Mouse (Mus musculus) liver, embryonic 15.5 days (tissue): ENCODE results near the gene Gipc2. TPM values are rescaled to one million over a fixed set of nuclear protein-coding genes. Genes with fewer than 3 reads are reported as not detected.

Source experiments
- ATAC-seq: fragments of 200-750 bp; cut with Nextera tagmentation; 2 replicates; pipeline ENCODE4 v1.8.0; 2017; ENCODE audit warnings: moderate number of reproducible peaks, mild to moderate bottlenecking, moderate library complexity; ENCODE audit not compliant: insufficient read depth
- H3K27ac ChIP-seq: fragments of 300-500 bp; sonication (generic); replicated peaks from 2 replicates; pipeline ENCODE4 v1.5.1; 2015; ENCODE audit warnings: mild to moderate bottlenecking, inconsistent platforms
- H3K27me3 ChIP-seq: fragments of 300-500 bp; sonication (generic); 2 replicates; pipeline ENCODE4 v1.6.1; 2015; ENCODE audit warnings: mild to moderate bottlenecking, inconsistent platforms
- H3K36me3 ChIP-seq: fragments of 300-500 bp; sonication (generic); replicated peaks from 2 replicates; pipeline ENCODE4 v1.6.1; 2015; ENCODE audit warnings: moderate library complexity, mild to moderate bottlenecking, inconsistent platforms
- H3K4me1 ChIP-seq: fragments of 300-500 bp; sonication (generic); replicated peaks from 2 replicates; pipeline ENCODE4 v1.6.1; 2015; ENCODE audit warnings: inconsistent platforms
- H3K4me2 ChIP-seq: fragments of 300-500 bp; sonication (generic); 2 replicates; pipeline ENCODE4 v1.6.1; 2015; ENCODE audit warnings: moderate library complexity, mild to moderate bottlenecking, inconsistent platforms
- H3K4me3 ChIP-seq: fragments of 300-500 bp; sonication (generic); replicated peaks from 2 replicates; pipeline ENCODE4 v1.5.1; 2015; ENCODE audit warnings: mild to moderate bottlenecking, inconsistent platforms
- H3K9ac ChIP-seq: fragments of 300-500 bp; sonication (generic); 2 replicates; pipeline ENCODE4 v1.6.1; 2015; ENCODE audit warnings: moderate library complexity, mild to moderate bottlenecking, inconsistent platforms
- H3K9me3 ChIP-seq: fragments of 300-500 bp; sonication (generic); replicated peaks from 2 replicates; pipeline ENCODE4 v1.6.1; 2016; ENCODE audit warnings: inconsistent platforms
- WGBS: fragments of 180-500 bp; shearing (Covaris S2); methylation state at CpG from one replicate; pipeline ENCODE4 v1.1.7; 2015; ENCODE audit warnings: mixed read lengths; ENCODE audit not compliant: insufficient replicate concordance; 5-methylcytosine and 5-hydroxymethylcytosine counted together
- polyA plus RNA-seq: library from polyadenylated mRNA; unstranded; fragments of >200 nt; fragmentation: Nextera tagmentation; extraction: Ambion mirVana; gene quantifications from 2 replicates; pipeline ENCODE4 v1.2.1, GENCODE M21; 2015

Gene Gipc2
- 19.3 and 20.0 TPM in 2 replicates for polyA plus RNA-seq

DNA sequence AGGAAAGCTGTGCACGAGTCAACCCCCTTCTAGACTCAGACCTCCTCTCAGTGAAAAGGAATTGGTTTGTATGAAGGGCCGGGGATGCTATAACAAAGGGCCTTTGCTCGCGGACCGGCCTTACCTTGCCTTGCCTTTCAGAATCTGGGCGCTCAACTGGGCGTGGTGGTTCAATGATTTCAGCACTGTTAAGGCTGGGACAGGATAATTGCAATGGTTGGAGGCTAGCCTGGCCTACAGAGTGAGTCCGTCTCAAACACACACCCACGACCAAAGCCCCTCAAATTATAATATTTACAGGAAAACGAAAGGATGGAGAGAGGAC is at the start of gene Gipc2:
Gene Gipc2 (minus strand): TSS at position 132 of the 325 bp plus-strand sequence.
- ATAC-seq, result peak; percentile 10; the same call in 1 of the 2 replicates
- H3K27me3 ChIP-seq, result peaks cover 67% of the 10 kb centered on the region

DNA sequence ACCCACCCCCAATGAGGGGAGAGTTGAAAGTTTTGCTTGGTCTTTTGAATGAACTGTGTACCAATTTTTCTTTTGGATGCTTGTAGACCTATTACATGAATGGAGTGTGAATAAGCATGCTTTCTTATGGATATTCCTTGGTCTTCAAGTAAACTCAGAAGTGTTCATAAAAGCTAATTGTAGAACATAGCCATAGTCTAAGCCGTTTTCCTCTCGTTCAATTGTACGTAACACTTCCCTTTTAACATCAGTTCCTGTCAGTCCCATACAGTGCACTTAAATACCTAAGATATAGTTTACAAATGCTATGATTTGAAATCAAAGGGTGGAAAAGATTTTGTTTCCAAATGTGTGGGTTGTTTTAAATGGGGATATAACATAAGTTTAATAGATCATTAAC is 47.4 kb upstream of the Gipc2 start:
- 30% methylated on average over 3 of the region's 3 CpGs for WGBS
- Histone ChIP-seq H3K4me3 (no peak overlapping the region), H3K27me3 (no peaks in the 10 kb centered on the region), H3K36me3 (peaks cover 44% of the 10 kb centered on the region), H3K27ac (no peak overlapping the region), H3K9me3 (no peaks in the 10 kb centered on the region), H3K9ac (no peak overlapping the region), H3K4me2 (peak overlapping the region; percentile 81), H3K4me1 (peaks cover 27% of the 10 kb centered on the region)
- no peak for ATAC-seq

More for the DNA sequence above, at the start of gene Gipc2:
- Histone ChIP-seq H3K4me1 (peaks cover 25% of the 10 kb centered on the region), H3K4me2 (peak within 1 kb of the TSS; percentile 59), H3K27ac (peak within 1 kb of the TSS; percentile 51), H3K4me3 (peak within 1 kb of the TSS; percentile 57), H3K36me3 (no peaks in the 10 kb centered on the region), H3K9me3 (no peaks in the 10 kb centered on the region), H3K9ac (peak within 1 kb of the TSS; percentile 37)
- 8% methylated on average over 10 of the region's 10 CpGs for WGBS

DNA sequence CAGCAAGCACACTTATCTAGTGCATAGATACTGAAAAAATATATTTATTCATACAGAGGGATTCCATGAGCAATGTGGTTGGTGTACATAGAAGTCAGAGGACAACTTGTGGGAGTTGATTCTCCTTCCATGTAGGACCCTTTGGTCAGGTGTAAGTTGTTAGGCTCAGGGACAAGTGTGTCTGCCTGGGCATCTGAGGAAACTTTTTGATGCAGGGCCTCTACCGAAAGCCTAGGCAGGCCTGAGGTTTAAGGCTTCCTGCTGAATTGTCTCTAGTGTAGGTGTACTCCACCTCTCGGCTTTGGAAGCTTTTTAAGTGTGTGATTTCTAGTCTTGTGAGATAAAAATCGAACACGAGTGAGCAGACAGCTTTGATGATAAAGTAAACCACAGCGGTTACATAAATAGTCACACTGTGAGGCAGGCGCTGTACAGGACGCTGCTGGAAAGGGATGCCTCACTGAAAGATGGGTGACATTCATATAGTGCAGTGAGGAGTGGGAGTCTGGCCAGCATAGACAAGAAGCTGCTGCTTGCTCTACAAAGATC is 45.8 kb upstream of the Gipc2 start:
- Histone ChIP-seq H3K4me1 (peaks cover 38% of the 10 kb centered on the region), H3K27me3 (no peaks in the 10 kb centered on the region), H3K27ac (peak overlapping the region; percentile 97), H3K4me2 (peak overlapping the region; percentile 81), H3K9me3 (no peaks in the 10 kb centered on the region), H3K36me3 (peaks cover 37% of the 10 kb centered on the region), H3K4me3 (peak overlapping the region; percentile 97), H3K9ac (peak overlapping the region; percentile 98)
- no peak for ATAC-seq
- WGBS, result under 1% methylated on average over 7 of the region's 7 CpGs

DNA sequence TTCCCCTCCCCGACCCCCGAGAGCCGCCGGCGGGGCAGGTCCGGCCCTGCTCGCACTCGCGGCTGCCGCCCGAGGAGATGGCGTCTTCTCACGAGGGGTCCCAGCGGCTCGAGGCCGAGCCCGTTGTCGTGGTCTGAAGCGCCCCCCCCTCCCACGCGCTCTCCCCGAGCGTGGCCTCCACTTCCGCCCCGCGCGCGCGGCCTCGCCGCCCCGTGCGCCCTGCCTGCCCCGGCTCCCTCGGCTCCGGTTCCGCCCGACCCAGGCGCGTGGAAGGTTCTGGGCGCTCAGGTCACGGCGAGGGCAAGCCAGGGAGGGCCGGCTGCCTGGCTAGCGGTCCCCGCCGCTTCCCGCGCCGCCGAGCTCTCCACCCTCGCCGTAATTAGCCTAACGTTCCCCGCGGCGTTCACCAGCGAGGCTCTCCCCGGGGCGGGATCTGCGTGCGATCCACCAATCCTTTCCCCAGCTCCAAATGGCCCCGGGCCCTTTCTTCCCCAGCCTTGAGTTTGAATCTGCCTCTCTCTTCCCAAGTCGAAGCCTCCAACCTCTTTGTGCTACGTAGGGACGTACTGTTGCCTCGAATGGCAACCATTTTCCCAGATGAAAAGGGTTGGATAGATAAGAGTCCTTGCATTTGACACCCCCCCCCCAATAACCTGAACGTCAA is 44.8 kb upstream of the Gipc2 start:
- H3K27me3 ChIP-seq, result no peaks in the 10 kb centered on the region
- peak overlapping the region; percentile 97 for H3K27ac ChIP-seq
- H3K4me3 ChIP-seq, result peak overlapping the region; percentile 97
- H3K36me3 ChIP-seq, result peaks cover 29% of the 10 kb centered on the region
- H3K4me2 ChIP-seq, result peak overlapping the region; percentile 81
- H3K9ac ChIP-seq, result peak overlapping the region; percentile 98
- H3K4me1 ChIP-seq, result peaks cover 38% of the 10 kb centered on the region
- peak; percentile 49 for ATAC-seq
- H3K9me3 ChIP-seq, result no peaks in the 10 kb centered on the region
- WGBS, result under 1% methylated on average over 67 of the region's 68 CpGs

DNA sequence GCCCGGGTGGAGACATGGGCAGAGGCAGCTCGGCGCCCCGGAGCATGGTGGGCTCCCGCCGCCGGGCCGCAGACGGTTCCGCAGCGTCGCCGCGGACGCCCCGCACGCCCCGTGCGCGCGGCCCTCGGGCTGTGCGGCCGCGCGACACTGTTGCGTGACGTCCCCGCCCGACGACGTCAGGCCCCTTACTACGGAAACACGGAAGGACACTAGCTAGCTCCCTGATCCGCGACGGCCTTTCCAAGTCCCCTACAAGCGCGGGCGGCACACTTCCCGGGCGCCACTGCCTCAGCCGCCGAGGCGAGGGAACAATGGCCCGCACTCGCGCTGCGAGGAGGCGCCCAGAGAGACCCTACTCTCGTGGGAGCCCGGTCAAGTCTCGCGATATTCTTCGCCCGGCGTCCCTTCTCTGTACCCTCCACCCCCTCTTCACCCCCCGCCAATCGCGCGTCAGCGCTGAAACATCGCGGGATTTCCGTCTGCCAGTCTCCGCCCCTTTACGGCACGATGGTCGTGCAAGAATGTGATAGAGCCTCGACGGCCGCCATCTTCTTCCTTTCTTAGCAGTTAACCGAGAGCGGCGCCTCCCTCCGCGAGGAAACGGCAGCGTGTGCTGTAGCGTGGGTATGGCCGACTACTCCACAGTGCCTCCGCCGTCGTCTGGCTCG is 44.1 kb upstream of the Gipc2 start, which contains the start of the genes Dnajb4 and Fubp1:
Gene Dnajb4 (minus strand): TSS at position 336 of the 668 bp plus-strand sequence.
Gene Fubp1 (plus strand): TSS at position 456 of the 668 bp plus-strand sequence.
- Histone ChIP-seq H3K4me1 (peaks cover 38% of the 10 kb centered on the region), H3K27me3 (no peaks in the 10 kb centered on the region), H3K9ac (peak within 1 kb of the TSS; percentile 98), H3K4me2 (peak within 1 kb of the TSS; percentile 81), H3K9me3 (no peaks in the 10 kb centered on the region), H3K4me3 (peak within 1 kb of the TSS; percentile 97), H3K27ac (peak within 1 kb of the TSS; percentile 97), H3K36me3 (peaks cover 23% of the 10 kb centered on the region; the same call in 1 of the 2 replicates)
- peak; percentile 93 for ATAC-seq
- WGBS, result under 1% methylated on average over 85 of the region's 85 CpGs

DNA sequence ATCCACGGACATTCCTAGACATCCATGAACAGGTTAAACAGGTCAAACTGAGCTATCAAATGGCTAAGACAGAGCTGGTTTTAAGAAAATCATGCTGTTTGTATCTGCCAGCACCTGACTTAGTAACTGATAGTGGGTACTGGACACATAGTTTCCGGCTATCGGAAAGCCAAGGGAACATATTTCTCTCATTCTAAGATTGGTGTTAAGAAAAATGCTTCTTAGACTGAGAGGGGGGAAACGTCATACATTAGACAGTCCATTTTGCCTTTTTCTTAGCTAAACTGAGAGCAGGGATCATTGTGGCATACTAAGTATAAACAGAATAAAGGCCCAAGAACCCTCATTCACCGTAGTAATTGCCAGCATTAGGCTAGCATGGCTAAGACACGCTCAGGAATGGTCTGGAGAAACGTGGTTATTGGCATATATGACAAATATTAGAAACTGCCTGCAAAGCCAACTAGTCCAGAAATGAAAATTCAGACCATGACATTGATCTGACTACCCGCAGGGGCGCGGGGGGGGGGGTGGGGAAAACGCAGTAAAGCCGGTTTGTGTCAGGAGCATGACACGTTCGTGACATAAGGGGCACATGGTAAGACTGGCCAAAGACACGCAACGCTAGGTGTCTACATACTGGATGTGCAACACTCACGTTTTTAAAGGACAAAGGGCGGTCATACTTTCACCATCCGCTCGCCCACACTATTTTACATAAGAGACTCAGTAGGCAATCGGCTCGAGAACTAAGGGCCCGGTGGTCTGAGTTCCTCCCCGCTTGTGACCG is 43.3 kb upstream of the Gipc2 start:
- Histone ChIP-seq H3K4me2 (peak overlapping the region; percentile 78), H3K9ac (peak overlapping the region; percentile 98), H3K4me1 (peaks cover 38% of the 10 kb centered on the region), H3K27me3 (no peaks in the 10 kb centered on the region), H3K36me3 (peaks cover 18% of the 10 kb centered on the region; the same call in 1 of the 2 replicates), H3K27ac (peak overlapping the region; percentile 97), H3K9me3 (no peaks in the 10 kb centered on the region), H3K4me3 (peak overlapping the region; percentile 97)
- 3% methylated on average over 25 of the region's 25 CpGs for WGBS
- peak; percentile 12 for ATAC-seq

DNA sequence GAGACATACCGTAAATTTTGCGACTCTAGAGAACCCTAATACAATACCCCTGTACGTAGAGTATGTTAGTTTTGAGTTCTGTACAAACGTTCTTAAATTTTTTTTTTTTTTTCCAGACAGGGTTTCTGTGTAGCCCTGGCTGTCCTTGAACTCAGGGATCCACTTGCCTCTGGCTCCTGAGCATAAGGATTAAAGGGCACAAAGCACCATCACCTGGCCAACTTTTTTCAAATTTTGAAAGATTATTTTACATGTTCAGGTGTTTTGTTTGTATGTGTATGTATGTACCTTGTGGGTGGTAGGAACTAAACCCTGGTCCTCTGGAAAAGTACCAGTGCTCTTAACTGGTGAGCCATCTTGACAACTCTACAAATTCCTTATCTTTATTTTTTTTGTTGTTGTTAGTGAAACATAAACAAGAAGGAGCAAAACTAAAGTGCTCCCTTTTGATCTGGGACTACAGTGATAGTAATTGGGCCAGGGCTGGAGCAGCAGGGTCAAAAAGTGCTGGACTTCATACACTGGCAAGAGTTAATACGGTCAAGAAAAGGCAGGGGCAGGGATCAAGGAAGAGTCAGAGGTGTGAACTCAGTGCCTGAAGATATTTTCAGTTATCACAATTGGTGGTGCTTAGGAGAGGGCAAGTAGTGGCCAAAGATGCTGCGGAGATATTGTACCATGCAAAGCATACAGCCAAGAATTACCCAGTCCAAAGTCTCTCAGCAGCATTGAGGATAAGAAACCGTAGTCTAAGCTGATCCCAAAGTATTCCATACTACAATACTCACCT is 42.3 kb upstream of the Gipc2 start:
- H3K9me3 ChIP-seq, result no peaks in the 10 kb centered on the region
- 82% methylated on average over 7 of the region's 7 CpGs for WGBS
- H3K27me3 ChIP-seq, result no peaks in the 10 kb centered on the region
- 0 out of 2 replicates have a peak overlapping the region, but pooled peaks have one; percentile 7 for H3K4me3 ChIP-seq
- no peak overlapping the region for H3K9ac ChIP-seq
- H3K27ac ChIP-seq, result no peak overlapping the region
- ATAC-seq, result no peak
- H3K4me2 ChIP-seq, result peak overlapping the region; percentile 78
- peaks cover 46% of the 10 kb centered on the region for H3K4me1 ChIP-seq
- peaks cover 18% of the 10 kb centered on the region; the same call in 1 of the 2 replicates for H3K36me3 ChIP-seq

DNA sequence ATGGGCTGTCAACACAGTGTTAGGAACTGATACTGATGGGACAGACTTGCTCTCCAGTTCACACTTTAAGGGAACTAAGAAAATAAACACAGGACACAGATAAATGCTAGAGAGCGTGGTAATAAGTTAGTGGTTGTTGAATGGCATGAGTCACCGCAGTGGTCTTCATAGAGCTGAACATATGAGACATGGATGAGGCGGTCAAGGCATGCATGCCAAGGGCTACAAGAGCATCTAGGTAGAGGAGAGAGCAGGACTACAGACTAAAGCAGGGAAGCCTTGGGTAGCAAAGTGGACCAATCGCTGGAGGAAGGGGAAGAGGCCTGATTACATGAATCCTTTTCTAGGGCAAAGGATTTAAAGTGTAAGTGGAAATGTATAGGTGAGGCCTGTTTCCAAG is 41.1 kb upstream of the Gipc2 start:
- Histone ChIP-seq H3K27ac (no peak overlapping the region), H3K9ac (no peak overlapping the region), H3K9me3 (no peaks in the 10 kb centered on the region), H3K36me3 (0 out of 2 replicates have a peak, but pooled peaks cover 11% of the 10 kb centered on the region), H3K4me3 (no peak overlapping the region), H3K4me2 (no peak overlapping the region), H3K4me1 (peaks cover 35% of the 10 kb centered on the region), H3K27me3 (no peaks in the 10 kb centered on the region)
- no peak for ATAC-seq
- WGBS, result 87% methylated on average over 4 of the region's 4 CpGs

DNA sequence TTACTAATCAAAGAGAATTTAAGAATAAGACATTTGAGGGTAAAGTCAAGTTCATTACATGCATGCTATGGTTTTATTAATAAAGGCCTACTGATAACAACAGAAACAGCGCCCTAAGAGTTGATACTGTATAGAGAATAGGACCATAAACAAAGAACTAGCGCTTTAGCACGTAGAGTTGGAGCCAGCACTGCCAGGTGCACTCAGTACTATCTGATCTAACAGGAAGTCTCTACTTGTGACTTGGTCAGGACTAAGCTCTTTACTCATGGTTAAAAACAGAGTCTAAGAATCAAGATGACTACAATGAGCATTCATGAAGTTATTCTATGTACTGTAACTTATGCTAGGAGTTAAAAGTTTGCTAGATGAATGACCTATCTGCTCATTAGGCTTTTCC is 38.5 kb upstream of the Gipc2 start:
- no peak overlapping the region for H3K9ac ChIP-seq
- H3K36me3 ChIP-seq, result peaks cover 20% of the 10 kb centered on the region; the same call in 1 of the 2 replicates
- no peak overlapping the region for H3K4me3 ChIP-seq
- no peak overlapping the region for H3K27ac ChIP-seq
- WGBS, result 69% methylated on average over 3 of the region's 3 CpGs
- H3K4me1 ChIP-seq, result peaks cover 35% of the 10 kb centered on the region
- no peaks in the 10 kb centered on the region for H3K27me3 ChIP-seq
- H3K9me3 ChIP-seq, result no peaks in the 10 kb centered on the region
- ATAC-seq, result no peak
- H3K4me2 ChIP-seq, result no peak overlapping the region

DNA sequence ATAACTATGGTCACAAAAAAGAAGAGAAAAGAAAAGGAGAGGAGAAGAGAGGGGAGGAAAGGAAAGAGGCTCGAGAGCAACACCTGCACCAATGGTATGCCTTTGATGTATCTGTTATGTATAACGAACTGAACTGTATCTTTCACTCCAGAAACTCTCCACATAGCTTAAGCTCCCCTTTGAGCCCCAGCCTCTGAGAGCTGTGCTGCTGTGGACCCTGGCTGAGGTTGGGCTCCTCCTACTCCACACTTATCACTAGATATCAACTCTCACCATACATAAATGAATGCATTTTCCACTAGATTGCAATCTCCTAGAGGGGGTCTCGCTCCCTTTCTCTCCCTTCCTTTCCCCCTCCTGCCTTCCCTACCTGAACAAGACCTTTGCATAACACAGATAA is 38.0 kb upstream of the Gipc2 start:
- 35% methylated on average over 3 of the region's 3 CpGs for WGBS
- Histone ChIP-seq H3K4me3 (no peak overlapping the region), H3K27ac (no peak overlapping the region), H3K4me1 (peaks cover 34% of the 10 kb centered on the region), H3K36me3 (peaks cover 20% of the 10 kb centered on the region; the same call in 1 of the 2 replicates), H3K27me3 (no peaks in the 10 kb centered on the region), H3K9me3 (no peaks in the 10 kb centered on the region), H3K4me2 (no peak overlapping the region), H3K9ac (no peak overlapping the region)
- 0 out of 2 replicates have a peak, but pooled peaks have one; percentile 7 for ATAC-seq
